Mouse (Mus musculus): ENCODE results near the gene Tspan18. TPM values are rescaled to one million over a fixed set of nuclear protein-coding genes. Genes with fewer than 3 reads are reported as not detected.

Tspan18 gene
- total RNA-seq (2022): 1 to 10 TPM; 7.3 to 9.9 (median 9.0) TPM

DNA sequence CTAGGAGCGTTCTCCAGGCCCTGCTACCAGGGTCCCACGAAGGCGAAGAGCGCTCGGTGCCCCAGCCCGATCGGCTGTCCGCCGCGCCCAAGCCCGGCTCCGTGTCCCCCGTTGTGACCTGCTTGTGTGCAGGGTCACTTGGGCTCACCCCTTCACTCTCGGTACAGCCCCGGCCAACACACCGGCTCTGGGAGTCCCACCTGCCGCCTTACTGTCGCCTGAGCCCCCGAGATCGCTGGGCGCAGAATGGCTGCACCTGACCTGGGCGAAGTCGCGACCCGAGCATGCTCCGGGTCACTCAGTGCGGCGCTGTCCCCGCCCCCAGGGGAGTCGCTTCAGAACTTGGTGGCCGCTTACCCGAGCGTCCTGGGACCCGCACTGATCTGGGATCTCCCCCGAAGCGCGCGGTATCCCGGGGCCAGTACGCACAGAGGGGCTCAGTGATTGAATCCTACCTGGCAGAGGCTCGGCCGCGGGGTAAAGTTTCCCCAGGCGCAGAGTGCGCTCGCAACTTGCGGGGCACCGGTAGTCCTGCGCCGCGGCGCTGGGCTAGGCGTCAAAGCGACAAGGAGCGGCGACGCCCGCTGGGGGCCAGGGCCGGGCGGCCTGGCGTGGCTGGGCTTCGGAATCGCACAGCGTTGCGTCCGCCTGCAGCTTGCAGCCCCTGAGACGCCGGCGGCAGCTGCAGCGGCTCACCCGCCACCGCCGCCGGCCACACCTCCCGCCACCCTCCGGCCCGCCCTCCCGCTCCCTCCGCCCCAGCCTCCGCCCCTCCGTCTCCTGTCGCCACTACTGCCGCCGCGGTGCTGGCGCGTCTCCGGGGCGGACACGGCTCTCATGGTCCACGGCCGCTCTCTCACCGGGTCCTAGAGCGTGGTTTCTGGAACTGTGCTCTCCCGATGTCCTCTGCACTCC, at the start of gene Tspan18:
Gene Tspan18, minus strand, starts transcription at position 689 of the 915 bp plus-strand sequence.
- peak; percentile 40 for DNase-seq (ENCODE audit: low spot score)

DNA sequence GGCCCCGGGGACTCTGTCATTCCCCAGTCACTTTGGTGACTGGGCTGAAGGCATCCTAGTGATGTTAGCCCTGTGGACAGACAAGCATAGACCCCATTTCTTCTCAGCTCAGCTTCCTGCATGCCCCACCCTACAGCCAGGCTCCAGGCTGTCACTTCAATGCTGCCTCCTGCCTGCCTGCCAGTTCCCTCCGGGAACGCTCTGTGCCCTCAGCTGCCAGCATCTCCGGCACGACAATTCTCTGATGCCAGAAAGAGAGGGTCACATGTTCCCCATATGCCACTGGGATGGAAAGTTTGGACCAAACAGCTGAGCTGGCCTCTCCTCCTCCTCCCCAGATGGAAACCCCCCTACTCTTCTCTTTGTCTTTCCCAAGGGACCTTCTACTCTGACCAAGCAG, 49.5 kb upstream of the Tspan18 start:
- no peak for DNase-seq (ENCODE audit: low spot score)

DNA sequence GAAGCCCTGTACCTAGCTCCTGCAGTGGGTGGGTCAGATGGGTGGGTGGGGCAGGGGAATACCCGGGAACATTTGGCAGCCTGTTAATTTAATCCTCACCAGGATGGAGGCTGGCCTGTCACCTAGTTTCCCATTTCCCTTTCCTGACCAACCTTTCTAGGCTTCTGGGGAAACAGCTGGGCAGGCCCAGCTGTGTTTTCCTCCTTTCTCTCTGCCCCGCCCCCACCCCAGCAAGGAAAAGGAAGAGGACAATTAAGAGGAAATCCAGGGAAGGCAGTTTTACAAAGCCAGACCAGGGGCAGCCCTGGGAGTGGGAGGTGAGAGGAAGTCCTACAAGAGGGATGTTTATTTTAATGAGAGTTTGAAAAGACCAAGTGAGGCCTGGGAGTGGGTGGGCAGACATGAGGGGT, 46.4 kb upstream of the Tspan18 start:
- DNase-seq (ENCODE audit: low spot score): peak; percentile 48

DNA sequence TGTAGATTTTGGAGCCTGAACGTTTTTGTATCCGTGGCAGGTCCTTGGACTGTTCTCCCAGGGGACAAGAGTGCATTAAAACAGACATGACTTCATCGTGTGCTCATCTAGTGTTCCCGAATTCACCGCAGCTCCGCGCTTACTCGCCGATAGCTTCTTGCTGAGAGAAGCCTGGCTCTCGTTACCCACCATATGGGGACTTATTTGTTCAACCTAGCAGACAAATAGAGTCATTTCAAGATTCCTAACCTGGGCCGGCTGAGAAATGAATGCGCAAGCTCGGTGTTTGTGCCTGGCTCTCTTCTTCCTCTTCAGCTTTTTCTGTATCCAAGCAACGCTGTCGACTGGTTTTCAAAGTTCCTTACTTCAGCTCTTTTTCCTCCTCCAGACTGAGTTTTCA, 43.5 kb upstream of the Tspan18 start:
- DNase-seq (ENCODE audit: low spot score): no peak

DNA sequence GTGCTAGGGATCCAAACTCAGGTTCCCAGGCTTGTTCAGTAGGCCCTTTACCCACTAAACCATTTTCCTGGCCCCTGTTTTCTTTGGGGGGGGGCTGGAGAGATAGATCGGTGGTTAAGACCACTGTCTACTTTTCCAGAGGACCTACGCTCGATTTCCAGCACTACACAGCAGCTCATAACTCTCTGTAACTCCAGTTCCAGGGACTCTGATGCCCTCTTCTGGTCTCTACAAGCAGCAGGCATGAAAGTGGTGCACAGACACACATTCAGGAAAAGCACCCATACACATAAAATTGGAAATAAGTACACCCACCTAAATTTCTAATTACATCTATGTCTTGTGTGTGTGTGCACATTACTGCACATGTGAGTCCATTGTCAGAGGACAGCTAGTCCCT, 42.9 kb upstream of the Tspan18 start:
- no peak for DNase-seq (ENCODE audit: low spot score)

DNA sequence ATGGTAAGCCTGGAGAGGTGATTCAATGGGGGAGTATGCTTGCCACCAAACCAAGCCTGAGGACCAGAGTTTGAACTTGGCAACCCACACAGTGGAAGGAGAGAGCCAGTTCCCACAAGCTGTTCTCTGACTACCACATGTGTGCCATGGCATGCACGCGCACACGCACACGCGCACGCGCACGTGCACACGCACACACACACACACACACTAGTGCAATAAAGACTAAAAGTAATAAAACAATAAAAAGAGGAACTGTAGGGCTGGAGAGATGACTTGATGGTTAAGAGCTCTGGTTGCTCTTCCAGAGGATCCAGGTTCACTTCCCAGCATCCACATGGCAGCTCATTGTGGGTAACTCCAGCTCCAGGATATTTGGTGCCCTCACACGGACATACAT, 38.6 kb upstream of the Tspan18 start:
- no peak for DNase-seq (ENCODE audit: low spot score)

DNA sequence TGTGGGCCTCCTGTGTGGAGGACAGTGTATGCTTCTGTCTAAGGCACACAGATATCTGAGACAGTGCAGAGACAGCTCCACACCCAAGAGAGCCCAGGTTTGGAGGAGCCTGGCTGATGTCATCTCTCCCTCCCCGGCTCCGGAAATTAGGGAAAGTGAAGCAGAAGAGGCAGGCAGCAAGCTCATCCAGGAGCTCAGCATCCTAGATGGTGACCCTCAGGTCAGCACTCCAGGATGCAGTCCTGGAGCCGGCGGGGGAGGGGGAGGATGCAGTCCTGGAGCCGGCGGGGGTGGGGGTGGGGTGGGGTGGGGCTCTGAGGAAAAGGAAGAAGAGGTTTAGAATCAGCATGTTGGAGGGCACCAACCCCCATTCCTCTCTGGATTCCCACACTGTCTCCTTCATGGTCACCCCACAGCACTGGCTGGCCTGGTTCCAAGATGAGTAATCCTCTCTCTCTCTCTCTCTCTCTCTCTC, 37.8 kb upstream of the Tspan18 start:
- no peak for DNase-seq (ENCODE audit: low spot score)

DNA sequence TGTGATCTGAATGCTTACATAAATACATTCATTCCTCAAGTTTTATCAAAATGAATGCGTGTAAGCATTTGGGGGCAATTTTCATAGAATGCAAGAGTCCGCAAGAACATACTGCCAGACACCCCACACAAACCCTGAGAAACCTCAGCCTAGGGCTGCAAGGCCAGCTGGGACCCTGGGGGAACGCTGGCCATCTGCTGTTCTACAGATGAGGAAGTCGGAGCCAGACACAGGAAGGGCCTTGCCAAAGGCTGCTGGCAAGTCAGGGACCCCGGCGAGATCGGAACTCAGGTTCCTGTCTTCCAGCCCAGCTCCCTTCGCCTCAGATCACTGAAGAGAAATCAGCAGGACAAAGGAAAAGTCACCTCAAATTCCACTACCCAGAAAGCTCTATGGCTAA, 34.6 kb upstream of the Tspan18 start:
- DNase-seq (ENCODE audit: low spot score): no peak

DNA sequence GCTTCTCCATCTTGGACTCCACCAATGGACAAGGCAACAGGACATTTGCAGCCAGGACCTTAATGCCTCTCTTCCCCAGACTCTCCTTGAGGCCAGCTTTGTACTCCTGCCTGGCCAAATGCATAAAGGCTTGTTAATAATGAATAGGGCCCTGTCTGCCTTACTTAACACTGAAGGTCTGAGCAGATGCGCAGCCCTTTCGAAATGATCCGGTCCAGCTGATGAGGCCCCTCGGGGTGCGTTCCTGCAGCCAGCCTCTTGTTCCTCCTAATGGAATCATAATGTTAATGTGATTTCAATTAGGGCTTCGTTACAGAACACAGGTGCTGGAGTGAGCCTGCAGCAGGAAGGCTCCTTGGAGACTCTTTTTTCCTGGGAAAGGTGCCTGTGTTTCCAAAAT, 33.7 kb upstream of the Tspan18 start:
- no peak for DNase-seq (ENCODE audit: low spot score)

DNA sequence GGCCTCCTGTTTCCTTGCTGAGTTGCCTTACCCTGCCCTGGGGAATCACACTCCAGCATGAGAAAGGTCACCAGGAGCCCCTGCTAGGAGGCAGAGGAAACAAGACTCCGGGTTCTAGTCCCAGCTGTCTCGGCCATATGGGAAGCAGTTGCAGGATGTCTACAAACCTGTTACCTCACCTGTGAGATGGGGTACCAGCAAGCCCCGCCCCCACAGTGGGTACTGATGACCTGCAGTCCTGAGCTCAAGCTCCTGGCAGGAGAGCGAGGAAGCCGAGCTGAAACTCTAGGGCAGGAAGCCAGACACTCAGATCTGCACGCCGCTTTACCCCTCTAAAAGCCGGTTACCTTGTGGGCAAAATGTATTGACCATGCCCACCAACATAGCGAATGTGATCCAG, 31.1 kb upstream of the Tspan18 start:
- DNase-seq (ENCODE audit: low spot score): no peak

DNA sequence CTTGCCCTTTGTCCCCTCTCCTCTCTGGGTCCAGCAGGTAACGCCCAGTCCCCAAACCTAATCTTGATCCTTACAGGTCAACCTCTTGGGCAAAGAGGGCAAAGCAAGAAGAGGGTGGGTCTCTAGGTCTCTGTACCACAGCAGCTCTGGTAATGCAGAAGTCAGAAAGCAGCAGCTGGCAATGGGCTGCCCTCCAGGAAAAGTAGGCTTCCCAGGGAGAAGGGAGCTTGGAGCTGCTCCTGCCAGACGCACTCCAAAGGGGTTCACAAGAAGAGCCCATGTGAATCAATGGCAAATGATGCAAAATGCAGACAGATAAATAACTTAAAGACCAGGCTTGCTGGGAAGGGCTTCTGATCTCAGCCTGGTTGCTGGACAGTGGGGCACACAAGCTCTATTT, 30.6 kb upstream of the Tspan18 start:
- DNase-seq (ENCODE audit: low spot score): no peak

DNA sequence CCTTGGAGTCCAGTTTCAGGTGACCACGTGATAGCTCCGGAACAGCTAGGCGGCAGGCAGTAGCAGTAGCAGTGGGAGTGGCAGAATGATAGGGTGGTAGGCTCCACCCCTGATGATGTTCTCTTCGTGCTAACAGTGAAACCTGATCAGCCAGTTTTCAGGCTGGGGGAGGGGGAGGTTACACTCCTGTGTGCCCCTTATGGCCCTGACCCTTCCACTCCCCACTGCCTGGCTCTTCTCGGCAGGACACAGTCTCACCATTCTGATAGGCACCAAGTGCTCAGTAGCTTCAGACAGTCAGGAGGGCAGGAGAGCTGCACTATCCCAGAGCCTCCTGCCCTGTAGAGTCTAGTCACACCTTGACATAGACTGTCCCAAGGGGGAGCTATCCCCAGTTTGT, 27.1 kb upstream of the Tspan18 start:
- DNase-seq (ENCODE audit: low spot score): no peak

DNA sequence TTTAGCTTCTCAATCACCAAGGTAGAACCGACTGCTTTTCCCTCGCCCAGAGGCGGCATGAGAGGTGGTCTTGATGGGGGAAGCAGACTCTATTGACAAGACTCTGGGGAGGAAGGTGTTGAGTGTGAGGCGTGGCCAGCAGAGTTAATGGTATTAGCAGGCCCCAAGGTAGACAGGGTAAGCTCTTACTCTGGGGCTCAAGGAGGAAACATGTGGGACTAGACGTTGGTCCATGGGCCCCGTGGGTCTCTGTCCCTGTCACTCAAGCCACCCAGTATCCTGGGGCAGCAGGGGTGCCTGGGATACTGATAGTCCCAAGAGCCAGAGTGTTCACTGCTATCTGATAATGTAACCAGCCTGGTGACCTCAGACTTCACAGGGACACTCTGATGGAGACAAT, 26.0 kb upstream of the Tspan18 start:
- DNase-seq (ENCODE audit: low spot score): no peak

DNA sequence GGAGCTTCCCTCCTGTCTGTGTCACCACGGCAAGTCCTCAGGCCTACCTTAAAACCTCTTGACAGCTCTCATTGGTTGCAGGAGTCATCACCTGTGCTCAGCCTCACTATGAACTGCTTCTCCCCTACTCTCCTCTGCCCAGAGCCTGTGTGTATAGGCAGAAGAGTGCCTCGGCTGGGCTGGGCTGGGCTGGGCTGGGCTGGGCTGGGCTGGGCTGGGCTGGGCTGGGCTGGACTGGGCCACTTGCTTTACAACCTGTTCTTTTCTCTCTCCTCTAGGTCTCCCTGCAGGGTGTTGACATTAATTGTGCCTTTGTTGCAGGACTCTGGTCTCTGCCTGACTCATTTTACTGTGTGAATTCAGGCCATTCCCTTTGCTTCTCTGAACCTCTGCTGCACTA, 23.1 kb upstream of the Tspan18 start:
- no peak for DNase-seq (ENCODE audit: low spot score)

DNA sequence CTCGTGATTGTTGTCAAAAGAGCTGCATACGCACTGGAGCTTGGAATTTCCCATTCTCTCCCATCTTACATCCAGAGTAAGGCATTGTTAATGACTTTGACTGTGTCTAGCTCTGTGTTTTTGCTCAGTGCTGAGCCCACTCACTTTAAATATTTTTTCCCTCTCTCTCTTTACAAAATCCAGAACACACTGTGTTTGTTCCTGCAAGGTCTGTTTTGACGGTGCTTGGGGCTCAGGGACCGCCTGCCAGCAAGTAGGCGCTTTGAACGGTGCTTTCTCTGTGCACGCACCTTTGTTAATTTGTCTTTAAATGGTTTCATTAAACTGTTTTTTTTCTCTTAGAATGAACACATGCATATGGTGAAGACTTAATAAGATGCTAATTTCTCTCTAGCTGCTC, 21.5 kb upstream of the Tspan18 start:
- DNase-seq (ENCODE audit: low spot score): no peak

DNA sequence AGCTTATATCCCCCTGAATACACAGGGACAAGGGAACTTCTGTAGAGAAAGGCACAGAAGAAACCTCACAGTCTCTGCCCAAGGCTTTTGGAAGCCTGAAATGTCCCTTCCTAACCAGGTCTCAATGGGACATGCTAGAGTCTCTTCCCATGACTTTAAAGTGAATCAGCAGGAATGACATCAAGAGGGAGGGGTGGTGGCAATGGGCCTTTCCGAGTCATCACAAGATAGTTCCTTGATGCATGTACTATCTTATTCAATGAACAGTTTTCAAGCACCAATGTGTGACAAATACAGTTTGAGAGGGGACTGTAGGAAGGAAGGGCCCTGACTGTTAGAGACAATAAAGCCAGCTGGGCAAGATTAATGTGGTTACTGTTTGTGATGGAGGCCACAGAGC, 20.3 kb upstream of the Tspan18 start:
- no peak for DNase-seq (ENCODE audit: low spot score)

DNA sequence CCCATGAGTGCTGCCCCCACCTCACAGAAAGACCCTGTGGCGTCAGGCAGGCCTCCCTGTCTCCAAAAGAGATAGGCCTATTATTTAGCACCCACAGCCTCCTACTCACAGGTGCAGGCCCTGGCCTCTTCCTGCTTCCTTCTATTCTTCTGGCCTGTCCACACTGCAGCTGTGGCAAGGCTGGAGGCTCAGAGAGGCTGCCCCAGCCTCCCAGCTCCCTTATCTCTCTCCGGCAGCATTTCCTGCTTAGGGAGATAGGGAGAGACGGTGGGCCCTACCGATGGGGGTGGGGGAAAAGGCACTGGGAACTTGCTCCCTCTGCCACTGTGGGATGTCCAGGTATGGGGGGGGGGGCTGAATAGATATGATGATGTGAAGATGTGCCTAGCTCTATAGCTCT, 19.4 kb upstream of the Tspan18 start:
- DNase-seq (ENCODE audit: low spot score): peak; percentile 19

DNA sequence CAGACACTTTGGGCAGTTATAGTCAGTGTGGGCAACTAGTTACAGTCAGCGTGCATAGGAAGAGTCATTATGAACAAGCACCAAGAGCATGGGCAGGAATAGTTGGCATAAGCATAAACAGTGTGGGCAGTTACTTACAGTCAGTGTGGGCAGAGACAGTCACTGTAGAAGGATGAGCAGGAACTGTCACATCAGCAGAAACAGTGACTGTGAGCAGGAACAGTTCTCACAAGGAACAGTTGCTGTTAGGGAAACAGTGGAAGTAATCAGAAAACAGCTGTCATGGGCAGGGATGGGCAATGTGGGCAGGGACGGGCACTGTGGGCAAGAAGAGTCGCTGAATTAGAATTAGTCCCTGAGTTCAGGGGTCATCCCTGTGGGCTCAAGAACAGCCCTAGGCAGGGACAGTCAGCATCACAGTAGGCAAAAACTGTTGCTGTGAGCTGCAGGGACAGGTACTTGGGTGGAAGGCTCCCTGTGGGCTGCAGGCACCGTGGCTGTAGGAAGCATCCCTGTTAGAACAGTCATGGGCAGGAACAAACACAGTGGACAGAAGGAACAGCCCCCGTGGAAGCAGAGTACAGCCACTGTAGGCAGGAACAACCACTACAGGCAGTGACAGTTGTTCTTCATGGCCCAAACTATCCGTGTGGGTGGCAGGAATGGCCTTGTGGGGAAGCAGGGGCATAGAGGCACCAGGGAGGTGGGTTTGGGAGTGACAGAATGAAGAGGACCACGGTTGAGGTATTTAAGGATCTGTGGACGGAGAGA, 18.8 kb upstream of the Tspan18 start:
- DNase-seq (ENCODE audit: low spot score): no peak

DNA sequence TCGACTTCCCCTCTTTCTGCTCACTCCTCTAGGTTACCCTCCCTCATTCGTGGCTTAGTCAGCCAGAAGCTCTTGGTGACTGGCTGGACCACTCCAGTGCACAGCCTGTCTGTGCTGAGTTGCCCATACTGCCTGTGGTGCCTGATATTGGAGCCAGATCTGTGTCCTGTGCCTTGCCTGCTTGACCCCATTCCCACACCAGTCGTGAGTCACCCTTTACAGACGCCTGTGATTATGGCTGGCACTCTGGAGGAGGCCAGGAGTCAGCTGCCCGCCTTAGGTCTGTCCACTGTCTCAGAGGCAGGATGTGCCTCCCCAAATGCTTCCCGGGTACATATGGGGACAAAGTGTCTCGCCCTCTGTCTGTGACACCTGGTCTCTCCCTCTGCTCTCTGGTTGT, 17.0 kb upstream of the Tspan18 start:
- no peak for DNase-seq (ENCODE audit: low spot score)

DNA sequence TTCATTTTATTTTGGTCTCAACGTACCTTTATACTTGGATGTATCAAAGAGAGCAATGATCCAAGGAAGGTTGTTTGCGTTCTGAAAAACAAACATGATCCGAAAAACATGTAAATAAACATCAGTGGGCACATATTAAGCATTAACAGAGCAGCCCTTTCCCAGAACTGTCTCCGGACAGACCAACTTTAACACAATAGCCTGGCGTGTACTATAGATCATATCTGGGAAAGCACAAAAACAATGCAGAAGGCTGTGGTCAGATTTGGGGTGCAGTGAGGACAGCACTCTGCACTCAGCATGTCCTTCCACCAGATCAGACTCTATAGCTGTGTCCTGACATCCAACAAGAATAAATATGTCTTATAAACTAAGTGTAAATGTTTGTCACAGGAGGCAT, 12.7 kb upstream of the Tspan18 start:
- DNase-seq (ENCODE audit: low spot score): no peak

DNA sequence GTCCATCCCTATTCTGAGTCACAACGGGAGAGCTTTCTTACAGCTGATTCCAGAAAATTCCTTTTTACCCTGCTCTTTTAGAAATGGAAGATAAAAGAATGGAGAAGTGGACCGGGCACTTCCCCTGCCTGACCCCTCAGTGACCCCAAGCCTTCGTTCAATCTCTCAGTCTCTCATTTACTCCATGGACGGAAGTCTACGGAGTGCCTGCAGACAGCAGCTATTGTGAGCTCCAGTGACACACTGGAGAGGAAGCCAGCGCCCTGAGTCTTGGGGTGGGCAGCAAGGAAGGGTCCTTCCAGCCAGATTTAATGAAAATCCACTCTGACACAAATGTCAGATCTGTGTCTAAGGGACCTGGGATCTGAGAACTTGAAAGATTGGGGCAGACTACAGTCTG, 12.3 kb upstream of the Tspan18 start:
- no peak for DNase-seq (ENCODE audit: low spot score)

DNA sequence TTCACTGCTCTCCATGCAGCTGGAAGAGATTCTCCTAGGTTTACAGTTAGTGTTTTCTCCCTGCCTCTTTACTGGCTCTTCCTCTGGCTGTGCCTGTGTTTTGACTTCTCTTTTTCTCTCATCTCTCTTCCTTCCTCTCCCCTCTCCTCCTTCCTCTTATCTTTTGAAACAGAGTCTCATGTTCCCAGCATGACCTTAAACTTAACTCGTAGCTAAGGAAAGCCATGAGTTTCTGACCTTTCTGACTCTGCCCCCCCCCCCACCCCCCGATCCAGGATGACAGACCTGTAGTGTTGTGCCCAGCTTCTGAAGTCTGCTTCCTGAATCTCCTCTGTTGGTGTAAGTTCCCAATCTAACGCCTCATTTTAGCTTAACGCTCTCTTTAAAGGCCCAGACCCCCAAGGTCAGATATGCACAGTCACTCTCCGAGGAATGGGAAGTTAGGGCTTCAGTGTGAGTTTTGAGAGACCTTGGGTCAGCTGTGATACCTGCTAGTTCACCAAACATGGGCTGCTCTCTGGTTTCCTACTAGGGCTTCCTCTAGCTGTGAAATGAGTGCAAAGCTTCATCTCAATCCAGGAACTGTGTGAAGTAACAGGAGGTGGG, 11.5 kb upstream of the Tspan18 start:
- DNase-seq (ENCODE audit: low spot score): no peak

All from heart, adult 8-10 months (tissue).